Mouse (Mus musculus) spleen, postnatal 36 days (tissue): Measurements from ENCODE around the gene Omt2b.
"Not testable (repeated sequence)": the region's sequence is repeated elsewhere in the genome, so short reads cannot be mapped to it uniquely, and the experiment has no call there.

ENCODE experiments used
- DNase-seq, 2 experiments: peaks; one replicate each; pipeline ENCODE4 v3.0.0; 2022; ENCODE audit warnings: low spot score in 2 of 2, mixed read lengths in 1 of 2

Omt2b gene

DNA sequence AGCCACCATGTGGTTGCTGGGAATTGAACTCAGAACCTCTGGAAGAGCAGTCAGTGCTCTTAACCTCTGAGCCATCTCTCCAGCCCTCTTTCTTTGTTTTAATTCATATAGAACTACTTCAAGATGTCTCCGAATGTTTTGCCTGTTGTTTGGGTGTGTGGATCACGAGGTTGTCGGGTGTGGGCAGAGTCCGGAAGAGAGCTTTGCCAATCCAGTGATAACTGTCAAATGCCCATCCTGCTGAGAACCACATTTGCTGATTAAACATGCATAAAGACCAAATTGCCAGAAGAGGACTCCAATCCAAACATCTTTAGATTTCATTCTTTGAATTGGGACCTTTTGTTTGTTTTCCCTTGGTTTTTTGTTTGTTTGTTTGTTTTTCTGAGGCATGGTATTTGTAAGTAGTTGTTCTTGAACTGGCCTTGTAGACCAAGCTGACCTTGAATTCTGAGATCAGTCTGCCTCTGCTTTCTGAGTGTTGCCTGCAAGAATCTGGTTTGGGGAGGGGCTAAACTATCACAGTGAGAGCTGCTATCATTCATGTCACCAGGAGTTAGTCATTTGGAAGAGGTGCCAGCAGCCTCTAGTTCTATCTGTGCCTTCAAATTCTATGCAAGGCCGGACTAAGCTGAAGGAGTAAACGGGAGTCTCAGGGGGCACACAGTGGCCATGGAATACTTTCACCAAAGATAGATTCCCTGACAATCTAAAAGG, 24.3 kb downstream of the Omt2b start:
- DNase-seq = no peak

- DNase-seq = no peak
Observed at GRCm38 (mm10) chr9:78354665-78355578, 27.5 kb downstream of the Omt2b start.

DNA sequence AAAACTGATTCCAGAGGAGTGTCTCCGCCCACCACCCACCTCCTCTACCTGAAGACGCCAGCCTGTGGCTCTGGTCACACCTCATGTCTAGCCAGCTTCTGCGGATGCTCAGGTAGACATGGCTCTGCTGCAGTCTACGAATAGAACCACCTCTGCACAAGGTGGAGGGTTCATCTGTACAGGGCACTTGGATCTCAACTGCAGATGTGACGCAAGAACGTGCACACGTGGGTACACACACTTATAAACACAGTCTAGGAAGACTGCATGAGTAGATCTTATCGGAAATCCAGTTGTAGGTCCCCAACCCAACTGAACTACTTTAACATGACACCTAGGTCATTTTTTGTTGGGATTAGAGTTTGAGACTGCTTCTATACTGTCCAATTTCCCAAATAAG, 28.2 kb downstream of the Omt2b start, which contains the start of gene Gsta2:
Gene Gsta2, minus strand, starts transcription at position 178 of the 400 bp plus-strand sequence.
- DNase-seq = no peak

DNA sequence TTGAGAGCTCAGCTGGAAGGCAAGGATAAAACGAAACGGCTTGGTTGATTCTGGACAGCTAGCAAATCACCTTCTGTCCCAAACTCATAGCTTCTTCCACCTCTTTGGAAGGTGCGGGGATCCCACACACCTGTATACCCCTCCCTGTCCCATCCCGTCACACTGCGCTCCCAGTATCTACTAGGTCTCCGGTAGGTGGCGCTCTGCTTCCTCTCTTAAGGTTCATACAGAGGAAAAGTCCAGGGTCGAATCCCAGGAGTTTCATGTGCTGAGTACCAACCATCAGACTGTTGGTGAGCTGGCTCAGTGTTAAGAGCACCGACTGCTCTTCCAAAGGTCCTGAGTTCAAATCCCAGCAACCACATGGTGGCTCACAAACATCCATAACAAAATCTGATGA, 30.7 kb downstream of the Omt2b start:
- DNase-seq = peak; percentile 32 to 38

DNA sequence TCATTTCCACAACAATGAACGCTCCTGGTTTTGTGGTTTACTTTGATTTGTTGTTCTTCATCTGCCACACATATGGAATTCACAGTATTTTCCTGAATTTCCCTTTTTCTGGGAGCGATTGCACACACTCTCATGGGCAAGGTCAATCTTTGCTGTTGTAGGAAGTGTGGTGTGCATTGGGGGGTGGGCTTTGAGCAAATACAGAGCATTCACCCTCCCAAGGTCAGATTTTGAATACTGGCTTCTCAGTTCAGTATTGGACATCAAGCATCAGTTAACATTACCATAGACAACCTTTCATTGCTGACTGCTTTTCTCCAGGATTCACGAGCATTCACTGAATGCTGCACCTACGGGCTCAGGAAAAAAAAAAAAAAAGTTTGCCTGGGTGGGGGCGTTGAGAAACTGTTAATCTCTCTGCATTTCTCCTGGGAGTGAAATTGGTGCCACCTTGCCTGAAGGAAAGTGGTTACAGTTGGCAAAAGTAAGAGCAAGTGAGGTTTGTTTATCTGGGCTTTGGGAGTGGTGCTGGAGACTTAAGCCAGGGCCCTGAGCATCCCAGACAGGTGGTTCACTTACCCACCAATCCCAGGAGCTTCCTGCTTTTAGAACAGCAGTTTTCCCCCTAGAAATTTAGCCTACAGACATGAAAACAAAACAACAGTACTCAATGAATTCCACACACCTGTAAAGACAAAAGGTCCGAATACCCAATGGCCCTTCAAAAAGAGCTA, 32.5 kb downstream of the Omt2b start:
- no peak for DNase-seq

GRCm38 (mm10) chr9:78360484-78360872, 33.1 kb downstream of the Omt2b start:
- DNase-seq = no peak

DNA sequence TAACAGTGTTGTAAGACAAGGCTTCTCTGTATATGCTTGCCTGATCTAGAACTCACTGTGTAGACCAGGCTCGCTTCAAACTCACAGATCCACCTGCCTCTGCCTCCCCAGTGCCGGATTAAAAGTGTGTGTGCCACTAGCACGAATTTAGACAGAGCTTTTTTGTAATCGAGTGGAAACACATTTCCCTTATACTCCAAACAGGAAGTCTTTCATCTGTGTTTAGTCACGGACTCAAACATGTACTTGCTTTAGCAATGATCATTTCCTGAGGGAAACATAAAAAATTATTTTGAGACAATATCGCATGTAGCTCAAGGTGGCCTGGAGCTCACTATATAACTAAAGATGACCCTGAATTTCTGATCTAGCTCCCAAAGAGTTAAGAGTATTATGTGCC, 36.0 kb downstream of the Omt2b start:
- DNase-seq = no peak

- no peak for DNase-seq
Observed at GRCm38 (mm10) chr9:78364701-78365100, 37.3 kb downstream of the Omt2b start.

DNA sequence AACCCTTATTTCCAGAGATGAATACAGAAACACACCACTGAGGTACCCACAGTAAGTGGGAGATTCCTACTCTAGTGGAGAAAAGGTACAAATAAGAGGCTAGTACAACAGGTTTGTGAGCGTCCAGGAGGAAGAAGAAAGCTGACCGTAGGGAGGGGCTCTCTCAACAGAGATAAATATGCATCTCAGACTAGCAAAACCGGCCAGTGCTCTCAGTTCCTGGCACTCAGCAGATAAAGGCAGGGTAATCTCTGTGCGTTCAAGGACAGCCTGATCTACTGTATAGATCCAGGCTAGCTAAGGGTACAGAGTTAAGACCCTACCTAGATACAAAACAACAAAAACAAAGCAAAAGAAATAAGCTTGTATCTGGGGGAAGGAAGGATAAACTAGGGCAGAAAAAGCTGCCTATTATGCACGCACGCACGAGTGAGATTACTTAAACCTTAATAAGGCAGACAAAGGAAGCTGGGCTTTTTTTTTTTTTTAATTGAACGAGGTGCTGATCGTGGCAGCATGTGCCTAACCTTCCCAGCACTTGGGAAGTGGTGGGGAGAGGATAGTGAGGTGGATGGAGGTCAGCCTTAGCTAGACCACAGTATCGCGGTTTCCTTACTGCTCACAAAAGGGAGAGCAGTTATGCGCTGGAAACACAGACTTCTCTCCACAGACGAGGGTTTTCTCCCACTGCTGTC, 38.6 kb downstream of the Omt2b start:
- no peak for DNase-seq

DNA sequence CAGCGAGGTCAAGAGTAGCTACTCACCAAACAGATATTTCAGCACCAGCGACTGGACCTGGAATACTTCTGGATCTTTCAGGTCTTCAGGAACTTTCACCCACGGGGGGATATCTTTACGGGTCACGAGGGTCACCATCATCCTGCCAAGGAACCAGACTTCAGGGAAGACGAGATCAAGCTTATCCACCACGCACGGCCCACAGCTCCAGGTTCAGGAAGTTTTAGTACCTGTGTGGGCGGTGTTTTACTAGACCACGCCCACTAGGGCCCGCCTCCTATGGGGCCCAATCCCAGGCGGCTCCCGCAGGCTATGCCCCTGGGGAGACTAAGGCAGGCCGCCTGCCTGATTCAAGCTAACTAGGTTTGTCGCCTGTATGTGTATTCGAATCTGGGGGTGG, 40.6 kb downstream of the Omt2b start, which contains the start of gene Dppa5a:
Gene Dppa5a, minus strand, starts transcription at position 219 of the 400 bp plus-strand sequence.
- not testable (repeated sequence) for DNase-seq

DNA sequence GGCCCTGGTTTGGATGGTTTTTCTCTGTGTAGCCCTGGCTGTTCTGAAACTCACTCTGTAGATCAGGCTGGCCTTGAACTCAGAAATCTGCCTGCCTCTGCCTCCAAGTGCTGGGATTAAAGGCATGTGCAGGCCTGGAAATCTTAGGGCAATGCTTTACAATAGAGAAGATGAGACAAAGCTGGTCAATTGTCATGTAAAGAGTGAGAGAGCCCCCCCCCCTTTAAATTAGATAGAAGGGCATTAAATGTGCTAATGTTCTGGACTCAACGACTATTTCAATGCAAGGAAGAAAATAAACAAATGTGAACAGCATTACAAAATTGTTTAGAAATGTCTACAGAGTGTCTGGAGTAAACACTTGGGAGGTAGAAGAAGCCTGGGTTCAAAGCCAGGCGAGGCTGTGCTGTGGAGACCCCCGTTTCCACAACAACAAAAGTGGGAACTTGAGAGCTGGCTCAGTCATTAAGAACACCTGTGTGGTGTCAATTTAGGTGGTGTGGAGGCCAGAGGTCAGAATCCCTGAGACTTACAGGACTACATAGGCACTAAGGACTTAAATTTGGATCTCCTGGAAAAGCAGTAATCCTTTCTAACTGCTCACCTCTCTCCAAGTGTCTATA, 41.4 kb downstream of the Omt2b start:
- DNase-seq = no peak

DNA sequence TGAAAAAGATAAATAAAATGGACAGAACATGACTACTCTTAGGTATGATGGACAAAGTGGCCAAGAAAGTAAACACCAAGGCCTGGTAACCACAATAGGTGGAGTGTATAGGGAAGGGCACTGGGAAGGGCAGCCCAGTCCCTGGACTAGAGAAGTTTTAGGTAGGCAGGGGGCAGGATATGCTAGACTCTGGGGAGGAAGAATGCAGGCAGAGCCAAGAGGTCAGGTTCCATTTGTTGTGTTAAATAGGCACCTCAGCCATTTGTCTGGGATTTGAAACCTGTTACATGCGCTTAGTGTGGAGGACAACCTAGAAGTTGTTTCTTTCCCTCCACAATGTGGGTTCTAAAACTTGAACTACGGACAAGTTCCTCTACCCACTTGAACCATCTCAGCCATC, 42.0 kb downstream of the Omt2b start:
- no peak for DNase-seq

DNA sequence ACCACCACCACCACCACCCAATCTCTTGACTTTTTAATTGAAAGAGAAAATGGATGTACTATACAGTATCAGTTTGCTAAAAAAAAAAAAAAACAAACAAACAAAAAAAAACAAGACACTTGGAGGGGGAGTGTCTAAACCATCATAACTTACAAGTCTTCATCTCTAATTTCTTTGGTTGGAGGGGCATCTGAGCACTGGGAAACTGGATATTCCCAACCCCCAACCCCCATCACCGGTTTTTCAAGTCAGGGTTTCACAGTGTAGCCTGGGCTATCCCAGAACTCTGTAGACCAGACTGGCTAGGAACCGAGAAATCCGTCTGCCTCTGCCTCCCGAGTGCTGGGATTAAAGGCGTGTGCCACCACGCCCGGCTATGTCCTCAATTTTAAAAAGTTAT, 42.4 kb downstream of the Omt2b start:
- no peak for DNase-seq

- DNase-seq = no peak
Observed at GRCm38 (mm10) chr9:78371441-78371840, 44.1 kb downstream of the Omt2b start.

- DNase-seq = no peak
Observed at GRCm38 (mm10) chr9:78372827-78373504, 45.6 kb downstream of the Omt2b start.

GRCm38 (mm10) chr9:78374397-78374796, 47.0 kb downstream of the Omt2b start:
- no peak for DNase-seq

- DNase-seq = no peak
Observed at GRCm38 (mm10) chr9:78374885-78375389, 47.5 kb downstream of the Omt2b start.

- DNase-seq = no peak
Observed at GRCm38 (mm10) chr9:78375486-78375885, 48.1 kb downstream of the Omt2b start.

- DNase-seq = no peak
Observed at GRCm38 (mm10) chr9:78377546-78377945, 50.2 kb downstream of the Omt2b start.

- no peak for DNase-seq
Observed at GRCm38 (mm10) chr9:78378113-78378785, 50.9 kb downstream of the Omt2b start, which contains the start of gene Ooep. Ooep (minus strand) TSS chr9:78378725.
